Mouse (Mus musculus) megakaryocyte, embryonic 14.5 days (primary cell): ENCODE measurements around the gene Efhd2.

ENCODE experiments used
- FLI1 ChIP-seq: IDR thresholded peaks from 2 replicates; pipeline ENCODE4 v1.6.1; 2012; ENCODE audit warnings: low read length, inconsistent platforms, mixed read lengths
- GATA1 ChIP-seq: IDR thresholded peaks from 3 replicates; pipeline ENCODE4 v1.6.1; 2012; ENCODE audit warnings: mixed read lengths, low read length, inconsistent platforms, borderline replicate concordance

DNA sequence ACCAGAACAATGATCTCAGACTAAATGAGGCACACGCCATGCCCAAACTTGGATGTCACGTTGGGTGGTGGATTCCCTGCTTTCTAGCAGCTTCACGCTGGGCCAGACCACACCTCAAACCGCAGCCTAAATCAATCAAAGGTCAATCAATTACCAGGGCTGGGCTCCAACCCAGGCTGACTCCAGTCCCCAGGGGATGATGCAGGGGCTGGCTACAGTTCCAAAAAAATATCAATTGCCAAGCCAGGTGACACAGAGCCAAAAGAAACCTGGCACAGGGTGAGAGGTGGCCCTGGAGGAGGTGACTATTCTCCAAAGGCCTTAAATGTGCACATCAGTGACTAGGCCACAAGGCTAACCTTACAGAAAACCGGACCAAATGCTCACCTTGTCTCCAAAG lies 9.1 kb downstream of the Efhd2 start:
- TF ChIP-seq GATA1 (no peak), FLI1 (no peak)
